Mouse (Mus musculus): ENCODE results near the gene Rpl14. TPM values are rescaled to one million over a fixed set of nuclear protein-coding genes. Genes with fewer than 3 reads are reported as not detected.

The Rpl14 gene
- polyA plus RNA-seq (2015; fragmentation: Nextera tagmentation; extraction: Ambion mirVana) = 803 and 813 TPM in 2 replicates

DNA sequence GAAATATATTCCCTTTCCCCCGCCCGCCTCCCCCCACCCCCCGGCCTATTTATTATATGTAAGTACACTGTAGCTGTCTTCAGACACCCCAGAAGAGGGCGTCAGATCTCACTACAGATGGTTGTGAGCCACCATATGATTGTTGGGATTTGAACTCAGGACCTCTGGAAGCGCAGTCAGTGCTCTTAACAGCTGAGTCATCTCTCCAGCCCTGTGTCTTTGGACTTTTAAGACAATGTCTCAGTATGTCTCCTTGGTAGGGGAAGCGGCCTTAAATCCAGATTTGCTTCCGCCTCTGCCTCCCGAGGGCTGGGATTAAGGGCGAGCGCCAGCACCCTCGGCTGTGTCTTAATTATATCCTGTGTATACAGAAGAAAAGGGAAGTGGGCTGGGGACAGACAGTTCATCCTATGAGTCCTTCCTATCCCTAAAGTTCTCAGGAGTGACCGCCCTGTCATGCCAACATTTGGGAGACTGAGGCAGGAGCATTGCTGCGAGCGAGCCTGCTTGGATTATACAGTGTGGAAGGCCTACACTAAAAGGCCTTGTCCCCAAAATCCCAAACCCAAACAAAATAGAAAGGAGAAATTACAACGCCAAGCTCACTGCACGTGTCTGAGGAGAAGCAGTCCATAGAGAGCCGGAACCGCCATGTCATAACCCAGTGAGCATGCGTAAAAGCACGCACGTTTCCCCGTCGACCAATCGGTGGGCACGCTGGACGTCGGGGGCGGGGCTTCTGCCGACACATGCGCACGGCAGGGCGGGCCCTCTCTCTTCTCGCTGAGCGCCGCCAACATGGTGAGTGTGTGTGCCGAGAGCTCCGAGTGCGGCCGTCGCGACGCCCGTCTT is at the start of gene Rpl14:
Gene Rpl14 (plus strand): TSS at position 704 of the 852 bp plus-strand sequence.

GRCm38 (mm10) chr9:120539662-120540251 is 31.5 kb upstream of the Rpl14 start, which contains the start of gene Entpd3:
TSS of gene Entpd3 (plus strand) at chr9:120539818.

Other genes with a start within 250 kb of the Rpl14 start
- 103 and 111 TPM in 2 replicates for gene Eif1b, start 79.2 kb upstream of the Rpl14 start, polyA plus RNA-seq (2015; fragmentation: Nextera tagmentation; extraction: Ambion mirVana)
- 0.41 and 0.64 TPM in 2 replicates for gene Entpd3, start 31.6 kb upstream of the Rpl14 start, polyA plus RNA-seq (2015; fragmentation: Nextera tagmentation; extraction: Ambion mirVana)